Mouse (Mus musculus) MEL-GATA-1-ER (cell line): ENCODE data around the gene Wnk4.
A peak's percentile ranks its signal among the peaks of the same experiment; 100 is the strongest.

Experiments used
- DNase-seq: peaks from one replicate; pipeline ENCODE4 v3.0.0-alpha.2; 2012; ENCODE audit warnings: low read depth; ENCODE audit errors: extremely low read depth

Wnk4 gene

DNA sequence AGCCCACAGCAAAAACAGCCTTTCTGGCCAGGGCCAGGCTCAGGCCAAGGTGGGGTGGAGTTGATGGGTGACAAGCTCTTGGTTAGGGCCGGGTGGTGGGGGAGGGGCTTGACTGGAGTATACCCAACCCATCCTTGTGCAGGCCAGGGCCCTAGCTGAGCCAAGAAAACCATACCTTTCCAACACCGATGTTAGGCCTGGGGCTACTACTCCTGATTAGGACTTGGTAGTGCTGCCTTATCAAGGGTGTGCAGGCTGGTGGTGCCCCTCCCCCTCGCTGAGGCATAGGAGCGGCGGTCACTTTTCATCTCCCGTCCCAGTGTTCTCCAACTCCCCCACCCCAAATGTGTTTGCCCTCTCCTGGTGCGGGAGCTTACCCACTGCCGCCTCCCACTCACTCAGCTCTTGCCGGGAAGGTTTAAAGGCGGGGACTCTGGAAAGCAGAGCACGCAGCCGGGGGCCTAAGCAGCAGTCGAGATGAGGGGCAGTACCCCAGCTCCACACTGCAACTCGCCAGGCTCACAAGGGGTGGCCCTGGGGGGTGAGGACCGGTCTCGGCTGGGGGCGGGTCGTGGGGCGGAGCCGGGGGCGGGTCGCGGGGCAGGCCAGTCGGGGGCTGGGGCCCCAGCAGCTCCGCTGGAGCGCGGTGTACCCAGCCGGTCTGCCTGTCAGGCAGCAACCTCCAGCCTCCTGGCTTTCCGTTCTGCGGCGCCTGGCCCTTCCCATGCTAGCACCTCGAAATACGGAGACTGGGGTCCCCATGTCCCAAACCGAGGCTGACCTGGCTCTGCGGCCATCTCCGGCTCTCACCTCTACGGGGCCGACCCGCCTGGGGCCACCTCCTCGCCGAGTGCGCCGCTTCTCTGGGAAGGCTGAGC is at the start of gene Wnk4:
Wnk4 (plus strand) TSS at position 620 of the 878 bp plus-strand sequence.
- DNase-seq = peak; percentile 59

DNA sequence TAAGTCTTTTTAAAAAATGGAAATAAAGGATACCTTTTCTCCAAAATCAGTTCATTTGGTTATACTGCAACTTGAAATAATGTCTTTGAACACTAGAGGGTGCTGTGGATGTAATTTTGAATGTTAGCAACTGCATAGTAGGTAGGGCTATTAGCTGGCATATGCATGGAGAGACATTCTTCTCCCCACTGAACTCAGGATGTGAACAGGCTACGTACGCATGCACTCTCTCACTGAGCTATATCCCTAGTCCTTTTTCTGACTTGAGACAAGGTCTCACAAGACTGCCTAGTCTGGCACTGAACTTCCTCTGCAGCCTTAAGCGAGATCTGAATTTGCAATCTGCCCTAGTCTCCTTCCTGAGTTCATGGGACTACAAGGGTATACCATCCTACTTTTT is 48.4 kb upstream of the Wnk4 start:
- DNase-seq = peak; percentile 60

DNA sequence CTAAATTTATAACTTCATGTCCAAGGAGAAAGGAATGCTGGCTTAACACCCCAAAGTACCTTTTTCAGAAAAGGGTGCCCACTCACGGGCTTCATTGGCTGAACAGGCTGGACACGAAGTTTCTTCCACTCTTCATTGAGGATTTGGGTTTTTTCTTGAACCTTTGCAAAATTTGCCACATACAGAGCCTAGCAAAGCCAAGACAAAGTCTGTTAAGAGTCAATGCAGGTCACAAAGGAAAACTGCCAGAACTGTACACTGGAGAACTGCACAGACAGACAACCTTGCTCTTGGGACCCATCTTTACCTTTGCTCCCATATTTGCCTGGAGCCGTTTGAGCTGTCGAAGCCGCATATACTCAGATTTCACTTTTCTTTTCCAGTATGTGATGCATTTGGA is 43.4 kb upstream of the Wnk4 start:
- no peak for DNase-seq

DNA sequence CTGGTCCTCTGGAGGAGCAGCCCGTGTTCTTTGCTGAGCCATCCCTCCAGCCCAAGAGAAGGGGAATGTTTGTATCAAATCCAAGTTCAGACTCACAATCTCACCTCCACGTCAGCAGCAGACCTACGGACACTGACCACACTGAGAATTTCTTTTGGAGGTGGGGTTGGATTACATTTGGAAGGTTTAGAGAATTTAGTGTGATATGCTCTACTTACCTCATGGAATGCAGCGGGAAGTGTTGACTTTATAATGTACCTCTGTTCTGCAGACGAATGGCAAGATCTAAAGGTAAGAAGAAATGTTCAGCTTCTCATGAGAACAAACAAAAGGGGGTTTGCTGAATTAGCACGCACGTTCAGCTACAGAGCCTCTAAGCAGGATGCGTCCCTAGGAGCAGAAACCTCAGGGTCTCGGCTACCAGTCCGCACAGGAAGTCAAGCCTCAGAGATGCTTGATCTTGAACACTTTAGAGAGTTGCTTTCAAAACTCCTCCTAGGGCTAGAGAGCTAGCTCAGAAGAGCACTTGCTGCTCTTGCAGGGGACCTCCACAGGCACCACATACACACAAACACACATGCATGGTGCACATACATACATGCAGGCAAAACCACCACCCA is 41.8 kb upstream of the Wnk4 start:
- no peak for DNase-seq

DNA sequence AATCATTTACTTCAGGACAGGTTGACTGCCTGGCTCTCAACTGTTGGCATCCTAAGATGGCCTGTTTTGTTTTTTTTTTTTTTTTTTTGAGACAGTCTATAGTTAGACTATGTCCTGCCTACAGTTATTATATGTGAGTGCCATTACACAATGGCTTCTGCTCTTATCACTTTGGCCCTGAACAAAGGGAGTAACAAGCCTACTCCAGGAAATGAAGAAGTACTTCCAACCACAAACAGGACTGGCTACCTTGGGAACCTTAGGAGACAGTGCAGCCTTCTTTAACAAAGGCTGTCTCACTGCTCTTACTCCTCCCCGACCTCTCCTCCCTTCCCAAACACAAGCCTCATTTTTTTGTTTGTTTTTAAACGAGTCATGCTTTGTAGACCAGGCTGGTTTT is 39.5 kb upstream of the Wnk4 start:
- DNase-seq = peak; percentile 23

DNA sequence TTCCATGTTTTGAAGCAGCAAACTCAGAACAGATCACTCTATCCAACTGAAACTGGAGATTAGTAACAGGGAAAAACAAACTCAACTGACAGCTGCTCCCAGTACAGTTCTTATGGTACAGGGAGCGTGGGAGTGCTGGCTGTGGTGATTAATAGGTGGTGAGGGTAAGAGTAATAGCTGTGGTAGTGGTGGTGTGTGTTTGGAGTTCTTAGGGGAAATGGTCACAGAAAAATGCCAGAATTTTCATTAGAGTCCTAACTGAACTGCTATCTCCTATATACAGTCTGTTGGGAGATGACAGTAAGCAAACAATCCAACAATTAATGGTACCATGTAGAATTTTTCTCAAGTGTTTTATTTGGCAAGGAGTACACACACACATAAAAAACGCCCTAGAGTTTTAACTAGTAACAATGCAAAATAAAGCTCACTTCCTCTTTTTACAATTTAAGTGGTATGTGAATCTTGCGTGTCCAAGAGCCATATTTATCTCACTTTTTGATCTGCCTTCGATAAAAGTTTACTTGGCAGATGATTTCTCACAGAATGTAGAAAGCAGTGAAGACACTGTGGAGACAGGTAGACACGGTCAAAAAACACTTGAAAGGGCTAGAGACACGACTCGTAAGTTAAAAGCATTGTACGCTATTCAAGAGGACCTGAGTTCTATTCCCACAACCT is 38.9 kb upstream of the Wnk4 start:
- DNase-seq = peak; percentile 33

DNA sequence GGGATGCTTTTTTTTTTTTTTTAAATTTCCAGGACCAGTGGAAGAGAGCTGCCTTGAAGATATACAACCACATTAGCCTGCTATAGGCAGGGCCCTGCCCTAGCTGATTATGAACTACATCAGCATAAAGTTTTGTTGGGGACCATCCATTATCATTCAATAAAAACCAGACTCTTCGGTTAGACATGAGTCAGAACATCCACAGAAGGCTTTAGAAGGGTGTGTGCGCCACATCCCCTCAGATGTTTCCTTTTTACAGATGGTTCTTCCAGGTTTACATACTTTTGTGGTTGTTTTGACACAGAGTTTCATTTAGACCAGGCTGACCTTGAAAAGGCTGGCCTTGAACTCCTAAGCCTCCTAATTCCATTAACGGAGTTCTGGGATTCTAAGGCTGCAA is 36.0 kb upstream of the Wnk4 start:
- no peak for DNase-seq

DNA sequence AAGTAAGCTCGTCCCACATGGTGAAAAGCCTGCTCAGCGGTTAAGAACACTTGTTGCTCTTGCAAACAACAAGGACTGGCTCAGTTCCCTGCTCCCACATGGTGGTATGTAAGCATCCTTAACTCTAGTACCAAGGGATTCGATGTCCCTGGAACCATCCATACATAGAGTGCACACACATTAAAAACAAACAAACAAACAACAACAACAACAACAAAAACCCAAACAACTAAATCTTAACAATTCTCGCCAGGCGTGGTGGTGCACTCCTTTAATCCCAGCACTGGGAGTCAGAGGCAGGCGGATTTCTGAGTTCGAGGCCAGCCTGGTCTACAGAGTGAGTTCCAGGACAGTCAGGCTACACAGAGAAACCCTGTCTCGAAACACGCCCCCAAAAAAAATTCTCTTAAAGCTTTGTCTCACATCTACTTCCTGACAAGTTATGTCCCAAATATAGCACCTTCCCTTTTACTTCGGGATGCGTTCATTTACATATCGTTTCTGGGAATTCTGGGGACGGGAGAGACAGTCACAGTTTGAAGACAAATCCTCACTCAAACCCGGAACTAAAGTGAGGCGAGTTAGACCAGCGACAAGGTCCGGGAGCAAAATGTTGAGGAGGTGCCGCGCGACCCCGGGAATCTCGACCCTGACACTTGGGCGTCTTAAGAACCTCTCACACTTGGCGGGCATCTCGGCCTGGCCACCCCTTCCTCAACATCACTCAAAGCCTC is 34.9 kb upstream of the Wnk4 start:
- no peak for DNase-seq

DNA sequence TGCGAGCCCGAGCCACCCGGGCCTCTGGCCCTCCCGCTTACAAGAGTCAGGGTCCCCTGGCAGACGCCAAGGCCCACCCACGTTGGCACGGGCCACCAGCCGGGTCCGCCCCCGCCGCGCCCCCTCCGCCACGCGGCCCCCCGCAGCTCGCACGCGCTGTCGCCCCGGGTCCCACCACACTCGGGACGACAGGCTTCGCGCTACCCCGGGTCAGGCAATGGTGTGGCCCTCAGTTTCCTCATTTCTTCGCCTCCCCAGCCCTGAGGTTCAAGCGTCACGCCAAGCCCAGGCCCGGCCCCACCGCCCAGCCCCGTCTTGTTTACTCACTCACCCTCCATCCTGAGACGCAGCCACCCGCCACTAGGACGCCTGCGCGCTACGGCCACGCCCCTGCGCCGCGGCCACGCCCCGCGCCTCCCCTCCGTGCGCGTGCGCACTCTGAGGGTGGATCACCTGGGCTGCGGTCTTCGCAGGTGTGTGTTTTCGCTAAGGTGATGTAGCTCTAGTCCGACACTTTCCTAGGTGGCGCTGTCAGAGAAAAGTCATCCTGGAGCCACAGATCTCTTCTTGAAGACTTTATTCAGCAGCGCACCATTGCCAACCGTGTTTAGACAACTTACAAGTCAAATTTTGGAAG is 34.2 kb upstream of the Wnk4 start, which contains the start of gene Ezh1:
Ezh1 (minus strand) TSS at position 399 of the 637 bp plus-strand sequence.
- DNase-seq = no peak

DNA sequence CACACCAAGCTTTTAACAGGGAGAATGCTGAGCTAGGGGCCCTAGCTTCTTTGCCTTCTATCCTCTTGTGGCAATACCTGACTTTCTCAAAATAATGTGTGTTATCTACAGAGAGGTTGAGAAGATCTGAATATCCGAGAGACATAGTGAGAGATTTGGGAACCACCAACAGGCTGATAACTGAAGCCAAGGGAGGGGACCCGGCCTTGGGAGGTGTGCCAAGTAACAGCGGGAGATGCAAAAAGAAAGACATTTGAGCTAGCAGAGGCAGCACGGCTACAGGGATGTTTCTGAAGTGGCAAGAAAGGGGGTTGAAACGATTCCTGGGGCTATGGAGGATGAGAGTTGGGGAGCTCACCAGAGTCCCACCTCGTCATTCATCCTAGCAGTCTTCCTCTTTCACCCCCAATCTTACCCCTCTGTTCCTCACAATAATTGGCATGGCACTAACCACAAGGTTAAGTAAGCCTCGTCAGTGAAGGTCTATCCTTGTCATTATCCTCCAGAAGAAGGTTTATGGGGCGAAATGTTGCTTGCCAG is 30.9 kb upstream of the Wnk4 start:
- no peak for DNase-seq

DNA sequence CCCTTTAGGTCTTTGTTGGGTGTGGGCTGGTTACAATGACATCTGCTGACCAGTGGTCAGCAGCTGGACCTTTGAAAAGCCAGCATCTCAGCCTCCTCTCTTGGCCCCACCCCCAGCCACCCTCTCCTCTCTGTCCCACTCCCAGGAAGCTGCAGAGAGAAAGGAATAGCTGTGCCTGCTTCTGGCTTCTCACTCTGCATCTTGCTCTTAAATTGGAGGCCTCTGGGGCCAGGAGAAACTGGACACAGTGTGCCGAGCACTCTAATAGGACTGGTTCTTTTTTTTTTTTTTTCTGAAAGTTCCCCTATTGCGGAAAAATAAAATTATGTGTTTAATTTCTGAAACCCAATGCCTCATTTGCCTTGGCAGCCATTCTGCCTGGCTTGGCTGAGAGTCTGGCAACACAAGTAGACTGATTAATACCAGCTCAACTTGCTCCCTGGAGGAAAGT is 30.3 kb upstream of the Wnk4 start:
- no peak for DNase-seq

DNA sequence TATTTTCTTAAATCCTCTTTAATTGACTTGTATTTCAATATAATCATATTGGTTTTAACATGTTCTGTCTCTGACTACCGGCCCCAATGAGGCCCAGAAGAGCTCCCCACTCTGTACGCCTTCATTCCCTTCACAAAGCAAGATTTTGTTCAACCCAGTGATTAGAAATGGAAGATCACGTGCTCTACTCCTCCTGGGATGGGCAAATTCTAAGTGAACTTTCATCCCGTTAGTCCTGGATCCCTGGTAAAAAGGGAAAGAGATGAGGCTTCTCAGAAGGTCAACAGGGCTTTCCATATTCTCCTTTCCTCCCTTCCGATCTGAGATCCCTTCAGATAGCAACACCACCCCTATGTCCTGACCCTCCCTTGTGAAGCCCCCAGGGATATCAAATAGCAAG is 29.8 kb upstream of the Wnk4 start:
- DNase-seq = no peak

DNA sequence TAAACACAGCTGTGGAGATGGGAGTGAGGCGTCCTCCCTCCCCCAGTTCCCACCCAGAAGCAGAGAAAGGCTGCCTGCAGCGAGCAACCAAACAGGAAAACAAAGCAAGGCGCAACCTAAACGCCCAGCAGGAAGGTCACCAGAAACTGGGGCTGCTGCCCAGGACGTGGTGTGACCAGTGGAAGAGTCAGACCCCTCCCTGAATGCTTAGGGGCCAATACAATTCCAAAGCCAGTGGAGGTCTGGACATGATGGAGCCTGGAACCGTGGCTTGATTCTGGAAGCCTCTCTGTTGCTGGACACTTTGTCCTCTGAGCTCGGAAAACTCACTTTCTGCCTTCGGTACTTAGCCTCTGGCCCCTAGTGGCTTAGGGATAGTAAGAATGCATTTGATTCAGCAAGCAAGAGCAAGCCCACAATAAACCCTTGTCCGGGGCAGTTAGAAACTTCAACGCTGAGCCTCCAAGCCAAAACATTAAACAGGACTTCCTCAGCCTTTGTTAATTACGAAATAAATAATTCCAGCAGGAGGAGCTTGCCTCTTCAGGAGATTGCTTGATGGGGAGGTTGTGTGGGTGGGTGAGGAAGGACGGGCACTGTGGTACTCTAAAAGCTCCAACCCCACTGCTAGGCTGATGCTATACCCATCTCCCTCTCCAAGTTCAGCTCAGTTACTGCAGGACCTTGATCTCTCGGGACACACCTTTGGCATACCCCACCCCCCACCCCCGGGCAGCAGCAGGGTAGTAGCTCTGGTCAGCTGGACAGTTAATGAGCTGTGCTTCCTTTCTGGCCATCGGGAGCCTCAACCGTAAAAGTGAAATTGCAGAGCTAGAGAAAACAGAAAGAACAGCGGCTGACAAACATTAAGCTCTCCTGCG is 29.1 kb upstream of the Wnk4 start:
- no peak for DNase-seq

DNA sequence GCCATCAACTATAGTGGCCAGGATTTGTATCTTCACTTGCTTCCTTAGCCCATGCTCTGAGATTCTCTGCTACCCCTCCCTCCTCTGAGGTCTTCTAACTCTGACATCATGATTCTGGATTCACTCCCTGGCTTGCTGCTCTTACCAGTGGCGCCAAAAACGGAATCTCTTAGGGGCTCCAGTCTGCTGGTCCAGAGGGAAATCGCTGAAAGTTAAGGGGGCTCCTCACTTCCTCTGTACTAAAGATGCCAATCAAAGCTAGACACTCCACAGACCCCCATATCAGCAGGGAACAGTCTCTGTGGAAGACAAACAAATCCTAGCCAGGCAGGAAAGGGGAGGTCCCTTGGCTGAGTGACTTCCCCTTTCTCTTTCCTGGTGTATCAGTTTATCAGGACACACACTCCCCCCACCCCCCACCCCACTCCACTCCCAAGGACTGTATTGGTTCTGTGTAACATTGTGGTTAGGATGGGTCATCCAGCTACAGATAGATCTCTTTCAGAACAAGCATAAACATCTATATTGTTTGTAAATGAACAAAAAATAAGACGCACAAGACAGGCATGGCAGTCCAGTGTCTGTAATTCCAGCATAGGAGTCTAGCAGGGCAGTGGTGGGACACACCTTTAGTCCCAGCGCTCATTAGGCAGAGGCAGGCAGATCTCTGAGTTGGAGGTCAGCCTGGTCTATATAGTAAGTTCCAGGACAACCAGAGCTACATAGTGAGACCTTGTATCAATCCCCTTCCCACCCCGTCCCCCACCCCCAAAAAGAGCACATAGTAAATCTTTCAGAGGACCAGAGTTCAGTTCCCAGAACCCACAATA is 28.1 kb upstream of the Wnk4 start:
- peak; percentile 78 for DNase-seq

DNA sequence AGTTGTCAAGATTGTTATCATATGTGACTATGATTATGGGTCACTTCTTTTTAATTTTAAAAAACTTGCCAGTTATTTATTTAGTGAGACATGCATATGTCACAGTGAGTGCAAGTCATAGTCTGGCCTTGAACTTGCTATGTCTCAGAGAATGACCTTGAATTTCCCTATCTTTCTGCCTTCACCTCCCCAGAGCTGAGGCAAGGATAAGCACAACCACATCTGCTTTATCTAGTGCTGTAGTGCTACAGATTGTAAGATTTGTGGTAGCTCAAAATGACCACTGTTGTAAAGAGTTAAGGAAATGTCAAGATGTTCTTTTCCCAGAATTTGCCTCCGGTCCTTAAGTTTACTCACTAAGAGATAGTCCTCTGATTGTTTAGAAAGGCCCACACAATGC is 27.1 kb upstream of the Wnk4 start:
- no peak for DNase-seq

DNA sequence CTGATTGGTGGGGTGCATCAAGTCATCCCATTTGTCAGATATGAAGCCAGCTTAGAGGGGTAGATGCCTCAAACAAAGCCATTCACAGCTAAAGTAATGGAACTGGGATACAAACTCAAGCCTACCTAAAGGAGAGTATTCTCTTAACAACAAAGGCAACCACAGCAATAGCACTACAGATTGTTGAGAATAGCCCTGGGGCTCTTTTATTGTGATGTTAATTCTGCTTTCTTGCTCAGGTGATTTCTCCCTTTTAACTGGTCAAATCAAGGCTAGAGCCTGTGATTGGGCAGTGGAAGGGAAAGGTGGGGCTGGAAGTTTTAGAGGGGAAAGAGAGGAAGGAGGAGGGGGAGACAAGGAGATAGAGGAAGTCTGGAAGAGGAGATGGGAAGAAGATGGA is 26.2 kb upstream of the Wnk4 start:
- no peak for DNase-seq

DNA sequence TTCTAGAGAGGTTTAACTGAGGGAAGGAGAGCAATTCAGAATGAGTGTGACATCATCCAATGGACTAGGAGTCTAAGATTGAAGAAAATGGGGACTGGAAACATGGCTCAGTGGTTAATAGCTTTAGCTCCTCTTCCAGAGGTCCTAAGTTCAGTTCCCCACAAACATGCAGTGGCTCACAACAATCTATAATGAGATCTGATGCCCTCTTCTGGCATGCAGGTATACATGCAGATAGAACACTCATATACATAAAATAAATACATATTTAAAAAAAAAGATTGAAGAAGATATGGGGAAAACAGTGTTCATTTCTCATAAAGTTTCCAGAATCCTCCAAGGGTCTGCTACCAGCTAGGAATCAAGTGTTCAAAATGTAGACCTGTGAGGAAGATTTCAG is 24.9 kb upstream of the Wnk4 start:
- no peak for DNase-seq

DNA sequence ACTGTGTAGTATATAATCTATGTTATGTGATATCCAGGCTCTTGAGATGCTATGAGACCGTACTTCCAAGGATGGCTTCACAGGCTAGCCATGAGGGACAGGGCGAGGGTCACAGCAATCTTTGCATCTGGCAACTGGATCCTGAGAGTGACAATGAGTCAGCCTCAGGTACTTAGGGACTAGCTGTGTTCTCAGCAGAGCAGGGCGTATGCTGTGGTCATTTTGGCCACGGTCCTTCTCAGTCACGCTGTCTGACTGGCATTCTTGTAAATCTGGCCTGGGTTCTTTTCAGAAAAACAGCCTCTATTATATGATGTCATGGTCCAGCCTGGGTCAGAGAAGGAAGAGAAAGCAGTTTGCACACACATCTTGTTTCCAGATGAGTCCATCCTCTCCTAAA is 23.6 kb upstream of the Wnk4 start:
- DNase-seq = no peak

DNA sequence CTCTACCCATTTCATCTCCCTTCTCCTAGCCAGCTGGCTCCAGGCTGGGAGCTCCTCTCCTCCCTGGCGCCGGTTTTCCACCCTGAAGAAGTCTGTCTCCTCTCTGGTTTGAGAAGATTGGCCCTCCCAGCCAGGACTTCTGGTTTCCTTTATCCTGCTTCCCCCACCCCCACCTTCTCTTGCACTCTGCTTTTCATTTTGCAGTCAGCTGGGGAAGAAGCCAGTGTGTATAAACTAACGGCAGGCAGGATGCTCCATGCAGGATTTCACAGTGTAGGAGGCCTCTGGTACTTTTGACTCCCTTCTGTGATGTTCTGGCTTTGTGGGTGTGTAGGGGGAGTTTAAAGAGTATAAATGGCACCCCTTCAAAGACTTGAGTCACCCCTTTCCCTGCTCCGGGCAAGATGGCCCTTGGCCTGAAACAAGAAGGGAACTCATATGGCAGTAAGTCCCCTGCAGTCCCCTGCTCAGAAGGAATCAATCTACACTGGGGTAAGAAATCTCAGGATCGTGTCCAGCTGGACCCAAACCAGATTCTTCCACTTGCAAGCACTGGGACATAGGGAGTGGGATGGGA is 22.2 kb upstream of the Wnk4 start:
- no peak for DNase-seq
